Mouse (Mus musculus) kidney, embryonic 14.5 days (tissue): Measurements from ENCODE around the gene Gm21973. TPM values are rescaled to one million over a fixed set of nuclear protein-coding genes. Genes with fewer than 3 reads are reported as not detected.

ENCODE experiments used
- ATAC-seq: fragments of 200-750 bp; cut with Nextera tagmentation; 2 replicates; pipeline ENCODE4 v1.8.0; 2017; ENCODE audit warnings: moderate number of reproducible peaks, mild to moderate bottlenecking, moderate TSS enrichment, moderate library complexity; ENCODE audit not compliant: low FRiP score, low TSS enrichment
- H3K27ac ChIP-seq: fragments of 300-500 bp; sonication (generic); 2 replicates; pipeline ENCODE4 v1.5.1; 2014; ENCODE audit warnings: low read depth, mild to moderate bottlenecking, low read length, moderate library complexity, mixed read lengths
- H3K27me3 ChIP-seq: fragments of 300-500 bp; sonication (generic); 2 replicates; pipeline ENCODE4 v1.6.1; 2014; ENCODE audit warnings: mild to moderate bottlenecking, low read length; ENCODE audit not compliant: control insufficient read depth, insufficient read depth
- H3K36me3 ChIP-seq: fragments of 300-500 bp; sonication (generic); 2 replicates; pipeline ENCODE4 v1.6.1; 2014; ENCODE audit warnings: low read length, mixed read lengths; ENCODE audit not compliant: control insufficient read depth, insufficient read depth
- H3K4me1 ChIP-seq: fragments of 300-500 bp; sonication (generic); 2 replicates; pipeline ENCODE4 v1.6.1; 2014; ENCODE audit warnings: low read length, mixed read lengths; ENCODE audit not compliant: control insufficient read depth, insufficient read depth
- H3K4me2 ChIP-seq: fragments of 300-500 bp; sonication (generic); replicated peaks from 2 replicates; pipeline ENCODE4 v1.6.1; 2014; ENCODE audit warnings: low read depth, mild to moderate bottlenecking, low read length
- H3K4me3 ChIP-seq: fragments of 300-500 bp; sonication (generic); 2 replicates; pipeline ENCODE4 v1.5.1; 2014; ENCODE audit warnings: mild to moderate bottlenecking, low read length
- H3K9ac ChIP-seq: fragments of 300-500 bp; sonication (generic); 2 replicates; pipeline ENCODE4 v1.6.1; 2014; ENCODE audit warnings: low read depth, mild to moderate bottlenecking, low read length, moderate library complexity
- H3K9me3 ChIP-seq: fragments of 300-500 bp; sonication (generic); 2 replicates; pipeline ENCODE4 v1.6.1; 2016; ENCODE audit warnings: low read length; ENCODE audit not compliant: control insufficient read depth
- WGBS: fragments of 180-500 bp; shearing (Covaris S2); extraction: QIAGEN DNeasy Blood & Tissue Kit; methylation state at CpG from one replicate; pipeline ENCODE4 v1.1.7; 2014; 5-methylcytosine and 5-hydroxymethylcytosine counted together
- polyA plus RNA-seq: library from polyadenylated mRNA; unstranded; fragments of >200 nt; fragmentation: Nextera tagmentation; extraction: Ambion mirVana; gene quantifications from 2 replicates; pipeline ENCODE4 v1.2.1, GENCODE M21; 2014

The Gm21973 gene
- polyA plus RNA-seq, 1 experiment from 2014 or later, result not detected

DNA sequence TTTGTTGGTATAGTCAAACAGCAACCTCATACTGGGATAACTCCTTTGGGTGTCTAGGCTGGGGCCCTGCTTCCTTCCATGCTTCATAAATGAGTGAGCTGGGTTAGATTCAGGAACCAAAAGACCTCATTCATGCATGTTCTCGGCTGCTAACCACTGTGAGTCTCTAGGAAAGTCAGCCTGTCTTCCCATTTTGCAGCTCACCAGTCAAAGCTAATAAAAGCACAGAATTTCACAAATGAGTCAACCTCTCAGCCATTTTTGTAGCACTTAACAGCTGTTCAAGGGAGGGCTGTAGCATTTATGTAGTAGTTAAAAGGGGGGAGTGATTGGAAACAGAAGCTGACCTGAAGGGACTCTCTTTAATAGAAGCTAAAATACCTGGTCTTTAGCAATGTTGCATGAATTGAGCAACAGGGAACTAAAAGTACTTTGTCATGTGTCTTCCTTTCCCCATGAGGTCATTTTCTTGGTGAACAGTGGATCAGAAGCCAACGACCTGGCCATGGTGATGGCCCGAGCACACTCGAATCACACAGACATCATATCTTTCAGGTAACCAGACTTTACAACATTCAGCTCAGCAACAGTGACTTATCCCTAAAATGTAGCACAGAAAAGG lies 53.3 kb downstream of the Gm21973 start:
- 91% methylated on average over 4 of the region's 4 CpGs for WGBS
- Histone ChIP-seq H3K4me1 (no peaks in the 10 kb centered on the region), H3K27me3 (no peaks in the 10 kb centered on the region), H3K9ac (no peak overlapping the region), H3K4me3 (no peak overlapping the region), H3K9me3 (no peaks in the 10 kb centered on the region), H3K36me3 (no peaks in the 10 kb centered on the region), H3K4me2 (no peak overlapping the region), H3K27ac (no peak overlapping the region)
- ATAC-seq, result no peak

DNA sequence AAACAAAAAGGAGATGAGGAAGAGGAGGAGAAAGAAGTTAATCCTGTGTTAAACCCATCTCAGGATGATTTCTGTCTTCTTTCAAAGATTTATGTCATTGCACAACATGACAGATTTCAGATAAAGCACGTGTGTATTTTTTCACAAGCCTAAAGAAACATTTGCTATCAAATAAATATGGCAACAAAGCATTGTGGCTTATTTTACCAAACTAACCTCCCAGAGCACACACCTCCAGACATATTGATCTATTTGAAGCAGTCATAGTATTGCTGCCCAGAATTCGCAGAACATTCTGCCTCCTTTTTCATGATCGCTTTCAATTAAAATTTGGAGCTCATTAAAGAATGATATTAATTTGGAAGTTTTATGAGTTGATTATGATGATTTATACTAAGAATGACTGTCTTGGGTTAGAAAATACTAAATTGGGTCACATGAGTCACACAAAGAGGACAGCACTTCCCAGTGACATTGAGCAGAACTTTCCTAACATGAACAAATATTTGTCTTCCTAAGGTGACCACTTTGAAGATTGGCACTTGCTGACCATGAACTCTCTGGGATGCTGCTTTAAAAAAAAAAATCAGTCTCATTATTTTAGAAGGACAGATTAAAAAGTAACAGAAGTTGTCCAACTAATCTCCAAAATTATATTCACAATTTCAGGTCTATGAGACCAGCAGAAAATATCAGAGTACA lies 54.7 kb downstream of the Gm21973 start:
- no peak for ATAC-seq
- Histone ChIP-seq H3K27ac (no peak overlapping the region), H3K4me3 (no peak overlapping the region), H3K36me3 (no peaks in the 10 kb centered on the region), H3K27me3 (no peaks in the 10 kb centered on the region), H3K4me2 (no peak overlapping the region), H3K9me3 (no peaks in the 10 kb centered on the region), H3K4me1 (no peaks in the 10 kb centered on the region), H3K9ac (no peak overlapping the region)
- 90% methylated on average over 3 of the region's 3 CpGs for WGBS

DNA sequence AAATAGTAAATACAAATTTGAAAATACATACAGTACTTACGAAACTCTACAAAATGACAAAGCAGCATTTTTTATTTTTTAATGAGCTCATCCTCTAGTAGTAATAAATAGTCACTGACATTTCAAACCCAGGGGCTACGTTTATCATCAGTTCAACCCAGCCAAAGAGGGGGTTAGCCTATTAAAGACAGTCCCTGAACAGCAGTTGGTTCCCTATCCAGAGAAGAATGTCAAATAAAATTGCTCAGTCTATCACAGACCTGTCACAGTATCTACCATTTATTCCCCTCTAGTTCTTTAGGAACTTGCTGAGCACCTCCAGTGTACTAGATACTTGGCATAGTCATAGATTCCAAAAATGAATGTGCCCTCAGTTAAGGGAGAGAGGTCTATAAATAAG lies 62.1 kb downstream of the Gm21973 start:
- no peak for ATAC-seq
- Histone ChIP-seq H3K27me3 (no peaks in the 10 kb centered on the region), H3K4me3 (no peak overlapping the region), H3K27ac (no peak overlapping the region), H3K4me1 (no peaks in the 10 kb centered on the region), H3K4me2 (no peak overlapping the region), H3K9ac (no peak overlapping the region), H3K36me3 (no peaks in the 10 kb centered on the region), H3K9me3 (no peaks in the 10 kb centered on the region)
- WGBS, result 74% methylated on average over 2 of the region's 2 CpGs

DNA sequence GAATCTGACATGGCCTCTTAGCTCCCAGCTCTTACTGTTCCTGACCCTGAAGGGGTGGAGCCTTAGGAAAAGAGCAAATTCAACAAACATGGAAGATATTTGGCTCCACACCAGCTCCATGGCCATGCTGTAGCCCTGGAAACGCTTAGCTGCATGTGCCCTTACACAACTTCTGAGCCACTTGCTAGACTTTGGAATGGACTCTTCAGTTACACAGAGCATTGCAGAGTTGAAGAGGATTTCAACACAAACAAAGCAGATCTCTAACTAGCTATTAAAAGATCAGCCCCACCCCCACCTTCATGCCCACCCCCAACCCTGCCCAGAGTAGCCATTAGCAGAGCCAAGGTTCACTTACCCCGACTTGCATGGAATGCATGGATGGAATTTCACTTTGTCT lies 74.6 kb downstream of the Gm21973 start:
- peak; percentile 57; the same call in 1 of the 2 replicates for ATAC-seq
- no peaks in the 10 kb centered on the region for H3K36me3 ChIP-seq
- H3K9ac ChIP-seq, result no peak overlapping the region
- H3K27me3 ChIP-seq, result no peaks in the 10 kb centered on the region
- no peak overlapping the region for H3K27ac ChIP-seq
- no peaks in the 10 kb centered on the region for H3K4me1 ChIP-seq
- H3K4me2 ChIP-seq, result no peak overlapping the region
- 69% methylated on average over 2 of the region's 2 CpGs for WGBS
- H3K9me3 ChIP-seq, result no peaks in the 10 kb centered on the region
- H3K4me3 ChIP-seq, result no peak overlapping the region

DNA sequence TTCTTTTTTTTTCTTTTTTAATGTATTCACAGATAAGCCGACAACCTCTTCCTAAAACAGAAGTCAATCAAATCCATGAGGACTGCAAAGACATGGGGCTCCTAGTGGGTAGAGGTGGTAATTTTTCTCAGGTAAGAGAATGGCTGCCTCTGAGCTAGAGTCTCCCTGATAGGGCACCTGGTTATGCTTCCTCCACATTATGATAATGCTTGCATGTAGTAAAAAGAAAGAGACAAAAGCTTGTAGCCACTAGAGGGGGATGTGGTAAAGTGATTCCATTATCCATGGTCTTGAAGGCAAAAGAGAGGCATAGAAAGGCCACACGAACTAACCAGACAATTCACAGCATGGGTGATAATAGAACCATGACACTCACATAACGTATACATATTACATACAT lies 75.2 kb downstream of the Gm21973 start:
- WGBS, result 69% methylated on average over 3 of the region's 3 CpGs
- ATAC-seq, result no peak
- H3K4me1 ChIP-seq, result no peaks in the 10 kb centered on the region

DNA sequence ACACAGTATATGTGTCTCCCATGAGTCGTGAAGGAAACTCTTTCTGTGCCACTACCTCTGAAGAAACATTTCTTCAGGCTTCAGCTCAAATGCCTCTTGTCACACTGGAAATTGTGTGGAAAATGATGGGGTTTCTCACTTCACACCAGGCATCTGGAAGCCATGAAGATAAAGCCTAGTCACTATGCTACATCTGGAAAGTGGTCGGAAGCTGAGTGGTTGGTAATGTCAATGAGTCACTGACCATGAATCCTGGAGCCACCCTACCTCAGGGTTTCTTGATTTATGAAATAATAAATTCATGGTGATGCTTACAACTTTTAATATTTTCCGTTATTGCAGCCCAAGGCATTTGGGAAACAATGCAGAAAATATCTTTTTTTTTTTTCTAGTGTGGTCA lies 84.7 kb downstream of the Gm21973 start:
- Histone ChIP-seq H3K27me3 (no peaks in the 10 kb centered on the region), H3K4me3 (no peak overlapping the region), H3K36me3 (no peaks in the 10 kb centered on the region), H3K27ac (no peak overlapping the region), H3K4me2 (no peak overlapping the region), H3K4me1 (no peaks in the 10 kb centered on the region), H3K9me3 (no peaks in the 10 kb centered on the region), H3K9ac (no peak overlapping the region)
- 92% methylated on average over 3 of the region's 3 CpGs for WGBS
- no peak for ATAC-seq

More for the DNA sequence above, 75.2 kb downstream of the Gm21973 start:
- Histone ChIP-seq H3K9me3 (no peaks in the 10 kb centered on the region), H3K27me3 (no peaks in the 10 kb centered on the region), H3K27ac (no peak overlapping the region), H3K4me2 (no peak overlapping the region), H3K36me3 (no peaks in the 10 kb centered on the region), H3K9ac (no peak overlapping the region), H3K4me3 (no peak overlapping the region)

DNA sequence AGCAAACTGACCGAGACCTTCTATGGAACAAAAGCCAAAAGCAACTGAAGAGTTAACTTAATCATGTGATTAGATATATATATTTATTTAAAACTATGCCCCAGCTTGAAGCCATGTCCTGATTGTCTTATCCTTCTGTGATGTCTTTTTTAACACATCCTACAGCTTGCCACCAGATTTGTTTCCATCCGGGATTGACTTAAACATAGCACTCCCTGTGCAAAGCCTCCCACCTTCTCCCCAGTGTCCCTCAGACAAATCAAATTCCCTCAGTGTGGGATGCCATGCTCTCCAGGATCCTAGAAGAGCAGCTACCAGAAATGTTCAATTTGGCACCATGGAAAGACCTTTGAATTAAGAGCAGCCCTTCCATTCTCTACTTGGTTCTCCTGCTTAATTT lies 85.7 kb downstream of the Gm21973 start:
- no peaks in the 10 kb centered on the region for H3K36me3 ChIP-seq
- ATAC-seq, result no peak
- no peak overlapping the region for H3K27ac ChIP-seq
- H3K4me2 ChIP-seq, result no peak overlapping the region
- H3K4me3 ChIP-seq, result no peak overlapping the region
- no peaks in the 10 kb centered on the region for H3K9me3 ChIP-seq
- no peaks in the 10 kb centered on the region for H3K27me3 ChIP-seq
- WGBS, result 90% methylated on average over 2 of the region's 2 CpGs
- no peaks in the 10 kb centered on the region for H3K4me1 ChIP-seq
- H3K9ac ChIP-seq, result no peak overlapping the region

DNA sequence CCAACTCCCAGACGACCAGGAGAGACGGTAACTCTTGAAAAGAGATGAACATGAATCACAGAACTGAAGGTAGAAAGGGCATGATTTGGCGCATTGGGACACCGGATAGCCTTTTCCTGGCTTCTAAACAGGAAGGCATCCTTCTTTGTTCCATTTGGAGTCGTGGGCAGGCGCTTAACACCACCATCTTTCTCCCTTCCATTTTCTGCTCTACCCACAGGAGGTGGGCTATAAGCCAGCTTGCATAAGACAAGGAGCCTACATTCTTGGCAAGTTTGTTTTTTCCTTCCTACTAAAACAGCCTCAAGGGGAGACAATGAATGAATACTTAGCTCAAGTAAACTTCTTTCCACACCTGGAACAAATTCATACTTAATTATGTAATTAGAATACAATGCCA lies 88.5 kb downstream of the Gm21973 start:
- ATAC-seq, result no peak
- H3K4me3 ChIP-seq, result no peak overlapping the region
- no peaks in the 10 kb centered on the region for H3K4me1 ChIP-seq
- H3K27ac ChIP-seq, result no peak overlapping the region
- H3K4me2 ChIP-seq, result no peak overlapping the region
- H3K9me3 ChIP-seq, result no peaks in the 10 kb centered on the region
- H3K36me3 ChIP-seq, result no peaks in the 10 kb centered on the region
- WGBS, result 86% methylated on average over 6 of the region's 6 CpGs
- H3K9ac ChIP-seq, result no peak overlapping the region
- H3K27me3 ChIP-seq, result no peaks in the 10 kb centered on the region

DNA sequence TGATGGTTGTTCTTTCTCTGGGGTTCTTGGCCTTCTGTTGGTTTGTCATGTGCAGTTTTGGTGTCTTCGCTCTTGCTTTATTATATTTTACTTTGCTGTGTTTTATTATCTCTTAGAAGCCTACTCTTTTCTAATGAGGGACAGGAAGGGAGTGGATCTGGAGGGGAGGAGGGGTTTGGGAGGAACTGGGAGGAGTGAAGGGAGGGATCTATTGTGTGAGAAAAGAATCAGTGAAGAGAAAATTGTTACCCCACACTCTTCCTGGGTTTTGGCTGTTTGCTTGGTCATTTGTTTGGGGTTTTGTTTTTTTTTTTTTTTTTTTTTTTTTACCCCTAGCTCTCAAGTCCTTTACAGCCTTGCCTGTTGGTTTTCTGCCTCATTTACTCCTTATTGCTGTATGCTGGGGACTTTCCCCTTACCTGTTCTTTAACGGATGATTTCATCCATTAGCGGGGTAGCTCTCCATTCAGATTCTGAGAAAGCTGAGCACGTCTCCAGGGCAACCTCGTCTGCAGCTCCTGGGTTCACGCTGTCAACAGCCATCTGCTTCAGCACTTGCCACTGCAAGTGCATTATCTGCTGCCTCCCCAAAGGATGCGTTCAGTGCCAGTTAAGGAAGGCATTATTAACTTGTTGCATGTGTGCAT lies 96.1 kb downstream of the Gm21973 start:
- H3K27ac ChIP-seq, result no peak overlapping the region
- H3K4me2 ChIP-seq, result no peak overlapping the region
- no peaks in the 10 kb centered on the region for H3K9me3 ChIP-seq
- peak; percentile 78 for ATAC-seq
- H3K36me3 ChIP-seq, result no peaks in the 10 kb centered on the region
- no peaks in the 10 kb centered on the region for H3K27me3 ChIP-seq
- H3K4me1 ChIP-seq, result no peaks in the 10 kb centered on the region
- no peak overlapping the region for H3K9ac ChIP-seq
- 18% methylated on average over 7 of the region's 7 CpGs for WGBS
- H3K4me3 ChIP-seq, result no peak overlapping the region
